Mouse (Mus musculus) ES-CJ7 (cell line): ENCODE data around the gene Gramd4.

Experiments used
- DNase-seq: peaks from one replicate; pipeline ENCODE4 v3.0.0; 2011; ENCODE audit warnings: low read depth, low spot score

Gramd4 gene

DNA sequence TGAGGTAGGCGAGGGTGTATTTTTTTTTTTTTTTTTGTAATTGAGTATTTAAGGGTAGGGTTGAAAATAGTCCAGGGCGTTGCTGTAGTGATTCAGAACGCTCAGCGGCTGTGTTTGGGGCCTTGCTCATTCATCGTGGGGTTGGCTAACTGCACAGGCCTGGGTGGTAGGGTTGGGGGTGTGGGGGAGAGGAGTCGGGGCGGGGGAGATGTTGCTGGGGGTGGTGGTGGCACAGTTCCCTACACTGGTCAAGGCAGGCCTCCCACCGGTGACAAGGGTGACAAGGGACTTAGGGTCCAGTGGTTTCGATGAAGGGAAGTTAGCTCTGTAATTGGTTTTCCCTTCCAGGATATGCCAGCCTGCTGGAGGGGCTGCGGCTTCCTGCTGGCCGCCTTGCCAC, 12.9 kb downstream of the Gramd4 start:
- no peak for DNase-seq

- no peak for DNase-seq
These were observed 13.7 kb downstream of the Gramd4 start for GRCm38 (mm10) chr15:86071166-86071565.

- DNase-seq: no peak
These were observed 16.9 kb downstream of the Gramd4 start for GRCm38 (mm10) chr15:86074171-86074937.

DNA sequence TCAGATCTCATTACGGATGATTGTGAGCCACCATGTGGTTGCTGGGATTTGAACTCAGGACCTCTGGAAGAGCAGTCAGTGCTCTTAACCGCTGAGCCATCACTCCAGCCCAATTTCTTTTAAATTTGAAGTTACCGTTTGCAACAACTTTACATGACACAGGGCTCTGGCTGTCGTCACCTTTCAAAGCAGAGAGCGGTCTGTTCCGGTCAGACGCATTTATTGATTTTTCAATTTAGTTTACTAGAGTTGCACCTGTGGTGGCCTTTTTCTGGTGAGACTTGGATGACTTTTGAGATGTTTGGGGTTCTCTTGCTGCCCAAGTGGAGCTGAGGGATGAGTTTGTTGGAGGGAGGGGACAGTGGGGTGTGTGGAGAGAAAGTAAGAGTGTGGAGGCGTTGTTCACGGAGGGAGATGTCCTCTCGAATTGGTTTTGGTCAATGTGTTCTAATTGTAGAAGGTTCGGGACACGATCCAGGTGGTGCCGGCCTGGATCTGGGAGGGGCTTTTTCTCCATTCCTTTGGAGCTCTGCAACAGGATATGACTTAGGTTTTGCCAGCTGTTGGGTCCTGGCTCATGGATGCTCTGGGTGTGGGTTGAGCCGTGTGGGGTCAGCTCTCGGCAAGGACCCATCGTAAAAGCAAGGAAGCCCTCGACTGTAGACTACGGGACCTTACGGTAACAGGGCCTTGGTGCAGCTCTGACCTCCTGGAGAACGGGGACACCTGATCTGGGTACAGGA, 18.0 kb downstream of the Gramd4 start:
- no peak for DNase-seq

GRCm38 (mm10) chr15:86076048-86076315, 18.5 kb downstream of the Gramd4 start:
- DNase-seq: no peak

DNA sequence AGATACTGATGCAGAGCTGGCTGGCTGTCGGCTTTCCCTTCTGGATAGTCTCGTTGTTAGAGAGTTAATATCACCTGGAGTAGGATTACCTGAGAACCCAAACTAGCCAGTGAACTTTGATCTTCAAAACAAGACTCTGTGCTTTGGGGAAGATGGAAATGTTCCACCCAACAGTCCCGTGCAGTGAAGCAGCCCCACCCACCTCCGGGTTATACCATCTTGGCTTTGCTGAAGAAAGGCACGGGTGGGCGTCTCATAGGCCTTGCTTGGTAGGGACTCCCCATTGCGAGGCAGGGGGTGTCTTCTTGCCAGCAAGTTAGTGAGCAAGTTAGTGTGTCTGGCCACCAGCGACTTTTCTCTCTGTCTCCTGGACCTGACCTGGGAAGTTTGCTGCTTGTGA, 18.9 kb downstream of the Gramd4 start:
- no peak for DNase-seq

GRCm38 (mm10) chr15:86077934-86078333, 20.4 kb downstream of the Gramd4 start:
- no peak for DNase-seq

GRCm38 (mm10) chr15:86078481-86079216, 21.2 kb downstream of the Gramd4 start:
- no peak for DNase-seq

GRCm38 (mm10) chr15:86079467-86079866, 22.0 kb downstream of the Gramd4 start:
- no peak for DNase-seq

GRCm38 (mm10) chr15:86079876-86080275, 22.4 kb downstream of the Gramd4 start:
- no peak for DNase-seq

- DNase-seq: no peak
These were observed 22.9 kb downstream of the Gramd4 start for GRCm38 (mm10) chr15:86080408-86080807.

- no peak for DNase-seq
These were observed 24.2 kb downstream of the Gramd4 start for GRCm38 (mm10) chr15:86081654-86082053.

DNA sequence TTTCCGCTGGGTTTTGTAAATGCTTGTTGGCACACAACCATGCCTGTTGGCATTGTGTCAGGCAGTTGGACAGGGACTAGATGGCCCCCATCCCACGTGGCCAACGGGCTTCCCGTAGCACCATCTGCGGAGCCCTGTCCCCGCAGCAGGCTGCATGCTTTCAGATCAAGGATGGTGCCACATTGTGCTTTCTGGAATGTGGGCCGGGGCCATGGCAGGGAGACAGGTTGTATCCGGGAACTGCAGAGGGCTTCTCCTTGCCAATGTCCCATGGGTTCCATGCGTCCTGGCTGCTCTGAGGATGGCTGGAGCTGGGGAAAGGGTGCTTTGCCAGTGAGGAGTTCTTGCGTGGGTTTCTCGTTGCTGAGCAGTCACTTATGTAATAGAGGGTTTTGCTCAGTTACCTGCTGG, 25.1 kb downstream of the Gramd4 start:
- no peak for DNase-seq

DNA sequence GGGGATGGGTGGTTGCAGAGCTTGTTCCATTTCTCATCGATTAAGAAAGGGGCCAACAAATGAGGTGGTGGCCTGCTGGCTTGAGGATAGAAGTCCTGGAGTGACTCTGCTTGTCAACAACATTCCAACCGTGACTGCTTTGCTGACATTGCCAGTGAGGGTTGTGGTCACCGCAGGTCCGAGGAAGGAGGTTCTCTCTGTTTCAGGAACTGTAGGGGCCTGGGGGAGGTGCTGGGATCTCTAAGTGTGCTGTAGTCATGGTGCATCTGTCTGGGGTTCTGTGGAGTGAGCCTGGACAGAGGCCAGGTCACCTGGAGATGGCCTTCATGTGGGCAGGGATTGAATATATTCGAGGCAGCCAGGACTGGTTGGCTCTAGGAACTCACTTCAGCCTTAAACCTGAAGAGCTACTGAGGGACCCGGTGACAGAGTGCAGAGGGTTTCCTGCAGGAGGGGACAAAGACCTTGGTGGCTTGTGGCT, 25.8 kb downstream of the Gramd4 start:
- DNase-seq: no peak

GRCm38 (mm10) chr15:86085301-86086225, 28.1 kb downstream of the Gramd4 start:
- peak; percentile 51 for DNase-seq

- no peak for DNase-seq
These were observed 28.8 kb downstream of the Gramd4 start for GRCm38 (mm10) chr15:86086291-86086706.

DNA sequence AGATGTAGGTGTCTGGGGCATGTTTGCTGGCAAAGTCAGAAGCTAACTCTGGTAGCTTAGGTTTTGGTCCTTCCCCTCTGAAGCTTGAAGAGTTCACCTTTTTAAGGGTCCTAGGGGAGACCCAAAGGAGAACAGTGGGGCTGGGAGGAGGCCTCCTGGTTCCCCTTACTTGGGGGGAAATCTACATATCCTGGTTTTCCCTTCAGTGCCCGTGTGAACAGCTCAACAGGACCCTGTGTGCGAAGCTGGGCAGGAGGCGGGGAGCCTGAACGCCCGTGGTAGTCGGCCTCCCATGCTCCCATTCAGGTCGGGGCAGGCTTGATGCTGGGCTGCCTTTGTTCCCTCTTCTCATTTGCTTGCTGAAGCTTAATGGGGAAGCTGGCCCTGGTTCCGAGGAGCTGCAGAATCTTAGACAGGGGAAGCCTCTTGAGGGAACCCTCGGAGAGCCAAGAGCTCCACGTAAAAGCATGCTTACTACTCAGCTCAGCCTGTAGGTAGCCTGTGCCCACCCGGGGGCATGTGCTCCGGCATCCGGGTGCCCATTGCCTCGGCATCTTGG, 30.2 kb downstream of the Gramd4 start:
- no peak for DNase-seq

DNA sequence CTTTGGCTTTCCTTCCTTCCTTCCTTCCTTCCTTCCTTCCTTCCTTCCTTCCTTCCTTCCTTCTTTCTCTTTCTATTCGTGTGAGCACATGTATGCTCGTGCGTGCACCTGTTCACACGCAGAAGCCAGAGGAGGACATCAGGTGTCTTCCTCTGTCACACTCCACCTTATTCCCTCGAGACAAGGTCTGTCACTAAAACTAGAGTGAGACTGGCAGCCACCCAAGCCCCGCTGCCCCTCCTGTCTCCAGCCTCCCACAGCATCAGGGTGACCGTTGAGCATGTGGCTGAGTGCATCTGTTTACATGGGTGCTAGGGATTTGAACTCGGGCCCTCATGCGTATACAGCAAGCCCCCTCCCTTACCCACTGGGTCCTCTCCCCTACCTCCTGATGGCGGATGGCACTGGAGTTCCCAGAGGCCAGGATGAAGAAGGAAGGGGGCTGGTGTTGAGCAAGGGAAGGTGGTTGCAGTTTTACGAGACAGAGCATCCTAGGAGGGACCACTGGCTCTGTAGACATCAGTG, 30.8 kb downstream of the Gramd4 start:
- DNase-seq: no peak

DNA sequence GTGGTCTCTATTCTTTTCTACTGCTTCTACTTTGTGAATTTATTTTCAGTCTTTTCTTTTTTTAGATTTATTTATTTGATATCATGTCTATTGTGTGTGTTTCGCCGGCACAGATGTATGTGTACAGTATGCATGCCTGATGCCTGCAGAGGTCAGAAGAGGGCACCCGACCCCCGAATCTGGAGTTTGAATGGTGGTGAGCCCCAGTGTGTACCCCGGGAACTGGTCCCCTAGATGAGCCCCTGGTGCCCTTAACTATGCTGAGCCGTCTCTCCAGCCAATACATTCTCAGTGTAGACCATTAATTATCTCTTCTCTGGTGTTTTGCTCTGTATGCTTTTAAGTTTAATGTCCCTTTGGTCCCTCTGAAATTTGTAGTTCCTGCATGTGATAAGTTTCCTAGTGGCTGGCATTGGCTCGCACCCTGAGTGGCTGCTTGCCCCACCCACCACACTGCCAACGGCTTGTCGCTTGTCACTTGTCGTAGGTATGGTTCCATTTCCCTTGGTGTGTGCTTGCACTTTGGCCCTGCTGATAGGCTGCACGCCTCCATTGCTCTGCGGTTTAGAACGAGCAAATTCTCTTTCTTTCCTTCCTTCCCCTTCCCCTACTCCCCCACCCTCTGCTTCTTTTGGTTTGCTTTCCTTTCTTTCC, 31.7 kb downstream of the Gramd4 start:
- DNase-seq: no peak

DNA sequence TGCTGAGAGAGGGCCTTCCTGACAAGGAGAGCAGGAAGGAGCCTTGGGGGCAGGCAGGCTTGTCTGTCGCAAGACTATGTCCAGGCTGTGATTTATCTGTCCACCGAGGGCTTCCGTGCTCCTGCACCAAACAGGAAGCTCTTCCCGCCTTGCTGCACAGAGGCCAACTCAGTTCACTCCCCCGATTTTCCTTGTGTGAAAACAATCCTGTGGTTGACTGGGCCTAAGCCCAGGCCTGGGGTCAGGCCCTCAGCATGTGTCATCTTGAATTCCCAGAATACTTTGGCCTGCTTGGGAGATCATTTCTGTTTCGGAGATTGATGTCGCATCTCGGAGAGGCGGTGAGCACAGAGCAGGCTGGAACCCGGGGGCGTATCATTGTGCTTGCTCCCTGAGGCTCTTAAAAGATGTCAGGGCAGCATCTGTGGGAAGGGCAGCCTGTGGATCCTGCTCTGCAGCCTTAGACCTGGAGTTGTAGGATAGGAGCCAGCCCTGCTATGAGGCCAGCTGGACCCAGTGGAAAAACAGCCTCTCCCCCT, 32.6 kb downstream of the Gramd4 start:
- no peak for DNase-seq
